ENCODE assay signal across 23 mouse cellular contexts in the genomic region with DNA sequence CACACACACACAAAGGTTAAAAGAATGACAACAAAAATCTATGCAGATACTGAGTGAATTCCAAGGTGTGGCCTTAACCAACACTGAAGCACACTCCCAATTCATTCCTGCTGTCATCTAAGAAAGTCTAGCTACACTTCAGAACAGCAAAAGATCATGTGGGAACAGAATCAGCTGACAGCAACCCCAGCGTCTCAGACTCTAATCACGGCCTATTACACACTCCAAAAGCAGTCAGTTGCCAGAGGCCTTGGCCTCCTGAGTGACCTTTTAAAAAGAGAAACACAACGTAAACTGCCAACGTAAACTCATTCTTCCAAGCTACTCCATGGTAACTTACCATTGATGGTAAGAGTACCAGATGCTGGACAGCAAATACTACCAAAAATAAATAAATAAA. TPM values are rescaled to one million over a fixed set of nuclear protein-coding genes. Genes with fewer than 3 reads are reported as not detected.
DNase-seq lines count a peak whose midpoint lies in the region; ATAC-seq and TF ChIP-seq lines count a peak whose summit lies in the region.
"Had no signal": no experiment of that assay in that cellular context is flagged by ENCODE, and none has a peak within 500 bp of the region (broad histone marks: within the 10 kb centered on the region; RNA-seq: fewer than 3 reads in every experiment).

No protein-coding gene starts in this region.

- TF ChIP-seq CTCF in lung, adult 2 months (IDR thresholded peaks at IDR 0.05; ENCODE audit: insufficient read depth, low read length): no peak
- TF ChIP-seq CTCF in brain, embryonic 14.5 days (IDR thresholded peaks at IDR 0.05; ENCODE audit: borderline replicate concordance, extremely low read depth, insufficient read depth, insufficient read length): no peak

- no peak overlapping the region for H3K9ac ChIP-seq in intestine, embryonic 15.5 days
- H3K9ac ChIP-seq: forebrain, postnatal 0 days; heart, embryonic 13.5 days; limb, embryonic 15.5 days; liver, embryonic 15.5 days; midbrain, embryonic 12.5 days; neural tube, embryonic 15.5 days had no signal

- H3K4me3 ChIP-seq in lung, adult 2 months (replicated peaks; ENCODE audit: extremely low read depth, low read depth, low read length): no peak overlapping the region
- H3K4me3 ChIP-seq in intestine, embryonic 15.5 days (replicated peaks): no peak overlapping the region
- H3K4me3 ChIP-seq: forebrain, embryonic 10.5 days; heart, embryonic 13.5 days; limb, embryonic 15.5 days; liver, embryonic 15.5 days; midbrain, embryonic 12.5 days; neural tube, embryonic 15.5 days had no signal

- H3K4me2 ChIP-seq in intestine, embryonic 15.5 days (replicated peaks): no peak overlapping the region
- H3K4me2 ChIP-seq: heart, embryonic 13.5 days; limb, embryonic 15.5 days; liver, embryonic 15.5 days; midbrain, embryonic 12.5 days; neural tube, embryonic 15.5 days had no signal

- H3K9me3 ChIP-seq in intestine, embryonic 15.5 days: no peaks in the 10 kb centered on the region
- H3K9me3 ChIP-seq: forebrain, embryonic 10.5 days; G1E; heart, embryonic 13.5 days; limb, embryonic 15.5 days; liver, embryonic 15.5 days; midbrain, embryonic 12.5 days; neural tube, embryonic 15.5 days had no signal

- H3K27me3 ChIP-seq in intestine, embryonic 15.5 days (replicated peaks): no peaks in the 10 kb centered on the region
- H3K27me3 ChIP-seq: CH12.LX; heart, embryonic 13.5 days; limb, embryonic 15.5 days; liver, embryonic 15.5 days; midbrain, embryonic 12.5 days; neural tube, embryonic 15.5 days; Patski had no signal

- DNase-seq in heart, adult 18-20 months: peak; percentile 18 to 24
- no peak for DNase-seq in heart, adult 9 months (ENCODE audit: low spot score in 2 of 2)
- peak; percentile 12 for DNase-seq in lung, postnatal 36 days
- DNase-seq in lung, adult 2 months: no peak
- DNase-seq in brain, embryonic 14.5 days (ENCODE audit: low read depth): peak; percentile 2
- no peak for DNase-seq in layer of hippocampus, adult 18-20 months (ENCODE audit: low spot score in 2 of 2)
- DNase-seq: B cell, adult 2 months; cerebellum, adult 9-10 months; forebrain, postnatal 0 days; kidney, adult 18-20 months; left cerebral cortex, postnatal 4 days; lung, postnatal 10 days had no signal

- no peak for TF ChIP-seq POLR2A in lung, adult 2 months (IDR thresholded peaks at IDR 0.05; ENCODE audit: borderline replicate concordance, extremely low read depth, low read depth, low read length)
- TF ChIP-seq POLR2A in brain, embryonic 14.5 days (IDR thresholded peaks at IDR 0.05; ENCODE audit: borderline replicate concordance, extremely low read depth, insufficient read depth, insufficient read length, poor library complexity, severe bottlenecking): no peak

- no peaks in the 10 kb centered on the region for H3K36me3 ChIP-seq in intestine, embryonic 15.5 days
- H3K36me3 ChIP-seq: limb, embryonic 15.5 days; liver, embryonic 15.5 days had no signal

- WGBS in lung, adult 2 months: 40% methylated on average over 4 of the region's 4 CpGs
- WGBS in intestine, embryonic 15.5 days: 67% methylated on average over 4 of the region's 4 CpGs

- H3K4me1 ChIP-seq in lung, adult 2 months (ENCODE audit: control insufficient read depth, insufficient read depth, low read length): no peaks in the 10 kb centered on the region; the same call in 1 of the 2 replicates
- no peaks in the 10 kb centered on the region for H3K4me1 ChIP-seq in intestine, embryonic 15.5 days (replicated peaks)
- H3K4me1 ChIP-seq: forebrain, embryonic 10.5 days had no signal

- no peak for ATAC-seq in intestine, embryonic 15.5 days
- ATAC-seq: forebrain, postnatal 0 days; Patski had no signal

- no peak overlapping the region for H3K27ac ChIP-seq in intestine, embryonic 15.5 days
- H3K27ac ChIP-seq: forebrain, embryonic 10.5 days; heart, embryonic 13.5 days; kidney, postnatal 0 days; limb, embryonic 15.5 days; liver, embryonic 15.5 days; midbrain, embryonic 12.5 days; neural tube, embryonic 15.5 days had no signal

RNA-seq across cellular contexts. Expression of a gene that starts 15.3 kb away (rescaled TPM):
- 10 to 100 TPM; 19.1 to 22.2 TPM for total RNA-seq in heart, adult 18-20 months (2021)
- 16.8 and 20.3 TPM in 2 replicates for polyA plus RNA-seq in lung, adult 2 months (2012; rRNA removed)
- polyA plus RNA-seq in brain, embryonic 14.5 days (2012; rRNA removed): 28.3 and 30.2 TPM in 2 replicates
- total RNA-seq in layer of hippocampus, adult 18-20 months (2021): 10 to 100 TPM; 31.2 to 33.2 TPM
- 10.4 and 14.9 TPM in 2 replicates for polyA plus RNA-seq in intestine, embryonic 15.5 days (2015; fragmentation: Nextera tagmentation; extraction: Ambion mirVana)

RNA-seq across cellular contexts. Expression of a gene that starts 58.1 kb away (rescaled TPM):
- total RNA-seq in heart, adult 18-20 months (2021): 10 to 100 TPM; 37.3 to 39.0 TPM
- polyA plus RNA-seq in lung, adult 2 months (2012; rRNA removed): 9.0 and 13.7 TPM in 2 replicates
- 30.4 and 33.2 TPM in 2 replicates for polyA plus RNA-seq in brain, embryonic 14.5 days (2012; rRNA removed)
- 10 to 100 TPM; 45.3 to 48.4 TPM for total RNA-seq in layer of hippocampus, adult 18-20 months (2021)
- polyA plus RNA-seq in intestine, embryonic 15.5 days (2015; fragmentation: Nextera tagmentation; extraction: Ambion mirVana): 53.6 and 63.0 TPM in 2 replicates

Comparison
In these comparisons a context has a peak if more than half of its experiments do, and no peak if none do; other contexts are left out.
1. DNase-seq: peak in heart, adult 18-20 months (2 of 2), lung, postnatal 36 days (single experiment) and brain, embryonic 14.5 days (single experiment); none in heart, adult 9 months (0 of 2), lung, adult 2 months (single experiment) and layer of hippocampus, adult 18-20 months (0 of 2).